Mouse (Mus musculus) heart, postnatal 36 days (tissue): Measurements from ENCODE around the gene Col18a1. TPM values are rescaled to one million over a fixed set of nuclear protein-coding genes. Genes with fewer than 3 reads are reported as not detected.

Source experiments
- DNase-seq, 2 experiments: peaks; one replicate each; pipeline ENCODE4 v3.0.0; 2021 to 2022
- intact Hi-C: fragments of 180-260 bp; cut with DNase I; formaldehyde crosslinking; loops from one replicate; pipeline ENCODE4 v1.15.1; 2025
- total RNA-seq, 2 experiments: library from RNA; stranded (reverse); gene quantifications; 2 replicates each; pipeline ENCODE4 v1.2.3; 2021

The Col18a1 gene
- total RNA-seq, 2 experiments from 2014 or later = 11.4 to 12.0 TPM

DNA sequence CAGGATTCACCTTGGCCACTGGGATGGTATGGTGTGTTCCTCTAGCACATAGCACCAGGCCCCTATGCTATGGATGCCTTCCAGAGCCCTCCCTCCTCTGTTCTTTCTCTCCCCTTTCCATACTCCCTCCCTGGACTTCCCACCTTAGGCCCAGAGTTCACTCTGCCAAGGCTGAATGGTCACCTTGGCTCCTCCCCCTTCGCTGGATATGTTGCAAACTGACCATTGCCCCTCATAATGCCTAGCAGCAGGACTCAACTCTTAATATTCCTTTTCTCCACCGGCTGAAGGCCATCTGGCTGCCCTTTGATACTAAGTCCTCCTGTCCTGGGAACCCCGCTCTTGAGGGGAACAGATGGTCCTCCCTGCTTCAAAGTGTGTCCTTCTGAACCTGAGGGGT is 139.4 kb downstream of the Col18a1 start:
- intact Hi-C loops = no loop called here
- DNase-seq = no peak

DNA sequence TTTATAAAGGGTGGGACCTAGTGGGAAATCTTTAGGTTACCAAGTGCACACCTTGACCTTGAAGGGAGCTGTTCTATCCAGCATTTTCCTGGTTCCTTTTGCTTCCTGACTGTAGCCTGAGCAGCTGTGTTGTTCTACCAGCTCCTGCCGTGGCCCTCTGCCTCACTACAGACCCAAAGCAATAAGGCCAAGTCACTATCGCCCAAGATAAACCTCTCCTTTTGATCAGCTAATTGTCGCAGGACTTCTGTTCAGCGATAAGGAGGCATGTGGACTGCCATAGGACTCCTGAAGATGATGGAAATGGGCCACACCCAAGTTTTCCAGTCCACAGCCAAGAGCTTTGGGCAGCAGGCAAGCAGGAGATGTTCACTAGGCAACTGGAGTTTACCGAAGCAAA is 142.1 kb downstream of the Col18a1 start:
- DNase-seq = no peak
- intact Hi-C loops = loop anchor here (5.0 kb wide), 1 partner anchor 232 kb away; no protein-coding TSS in a partner anchor

DNA sequence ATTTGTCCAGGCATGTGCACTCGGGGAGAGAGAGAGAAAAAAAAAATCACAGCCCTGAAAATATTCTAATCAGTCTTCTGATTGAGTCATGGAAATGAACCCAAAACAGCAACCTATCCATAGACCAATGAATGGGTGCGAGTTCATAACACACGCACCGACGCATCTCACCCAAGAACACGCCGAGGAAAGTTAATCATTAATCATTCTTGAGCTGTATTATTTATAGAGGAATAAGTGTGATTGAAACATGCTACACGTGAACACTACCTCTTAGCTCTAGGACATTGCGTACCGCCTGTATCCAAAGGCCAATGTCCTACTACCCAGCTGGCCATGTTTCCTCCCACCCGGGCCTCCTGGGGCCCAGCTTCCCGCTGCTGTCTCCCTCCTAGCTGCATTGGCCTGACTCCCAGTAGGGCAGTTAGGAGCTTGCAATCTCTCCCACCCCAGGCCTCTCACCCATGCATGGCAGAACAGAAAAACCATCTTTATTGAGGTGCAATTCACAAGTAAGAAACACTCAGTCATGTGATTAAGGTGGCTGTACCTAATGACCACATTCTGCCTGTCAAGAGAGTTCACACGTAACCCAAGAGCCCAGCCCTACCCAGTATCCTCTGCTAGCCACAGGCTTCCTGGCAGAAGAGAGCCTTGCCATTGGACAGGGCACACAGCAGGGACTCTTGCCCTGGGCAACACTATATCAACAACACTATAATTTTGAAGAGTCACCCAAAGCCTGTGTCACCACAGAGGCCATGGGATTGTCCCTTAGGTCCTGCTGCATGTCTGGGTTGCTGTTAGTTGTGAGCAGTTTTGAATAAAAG is 143.8 kb downstream of the Col18a1 start:
- intact Hi-C loops = loop anchor here (5.0 kb wide), 1 partner anchor 230 kb away; no protein-coding TSS in a partner anchor
- no peak for DNase-seq

DNA sequence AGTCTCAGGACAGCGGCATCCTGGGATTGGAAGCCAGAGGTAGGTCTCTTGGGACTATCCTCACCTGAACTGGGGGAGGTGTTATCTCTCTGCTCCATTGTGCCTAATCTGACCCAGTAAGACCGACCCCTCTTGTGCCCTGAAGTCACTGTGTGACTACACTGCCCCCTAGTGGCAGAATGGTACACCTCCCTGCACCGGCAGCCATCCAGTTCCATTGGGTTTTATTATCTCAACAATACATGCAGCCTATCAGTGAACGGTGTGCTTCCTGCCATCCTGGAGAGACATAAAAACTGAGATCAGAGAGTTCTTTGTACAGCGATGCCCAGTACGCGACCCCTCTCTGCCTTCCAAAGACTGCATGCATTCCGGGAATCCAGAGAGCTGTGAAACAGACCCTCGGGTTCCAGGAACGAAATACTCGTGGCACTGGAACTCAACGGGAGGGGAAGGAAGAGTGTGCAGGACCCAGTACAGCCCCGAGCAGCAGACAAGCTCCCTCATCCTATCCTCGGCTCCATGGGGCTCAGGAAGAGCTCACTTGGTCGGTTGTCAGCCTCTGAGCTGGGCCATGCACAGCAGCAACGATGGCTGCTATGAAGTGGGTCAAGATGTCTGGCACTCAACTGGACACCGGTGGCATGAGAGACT is 144.8 kb downstream of the Col18a1 start:
- DNase-seq = peak; percentile 72 to 76
- intact Hi-C loops = loop anchor here (1.0 to 5.0 kb wide), 2 partner anchors 186 to 229 kb away; no protein-coding TSS in a partner anchor

DNA sequence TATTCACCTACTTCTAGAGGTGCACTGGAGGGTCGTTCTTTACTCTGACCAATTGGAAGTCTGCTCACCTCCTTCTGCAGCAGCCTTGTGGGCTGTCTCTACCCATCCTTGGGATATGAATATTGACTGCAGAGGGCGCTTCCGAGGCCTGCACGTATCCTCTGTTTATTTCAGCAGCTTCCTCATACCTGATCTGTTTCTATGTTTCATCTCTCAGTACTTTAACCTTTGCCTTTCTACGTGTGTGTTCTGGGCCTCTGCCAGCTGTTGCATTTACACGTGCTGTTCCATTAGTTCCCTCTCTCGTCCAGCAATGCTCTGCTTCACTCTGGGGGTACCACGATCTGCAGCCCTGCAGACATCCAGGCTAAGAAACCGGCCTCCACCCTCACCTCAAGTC is 148.7 kb downstream of the Col18a1 start:
- no peak for DNase-seq
- intact Hi-C loops = no loop called here

DNA sequence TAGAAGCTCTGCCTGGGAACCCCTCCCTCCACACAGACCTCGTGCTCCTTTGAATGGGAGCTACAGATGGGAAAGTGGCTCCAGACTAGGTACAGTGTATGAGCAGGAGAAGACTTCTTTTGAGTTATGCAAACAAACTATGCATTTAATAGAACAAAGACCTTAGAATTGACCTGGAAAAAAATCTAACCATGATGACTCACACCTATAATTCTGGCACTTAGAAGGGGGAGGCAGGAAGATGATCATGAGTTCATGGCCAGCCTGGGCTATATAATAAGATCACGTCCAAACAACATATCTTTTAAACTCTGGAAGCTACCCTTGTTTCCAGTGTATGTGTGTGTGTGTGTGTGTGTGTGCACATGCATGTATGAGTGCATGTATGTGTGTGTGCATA is 149.3 kb downstream of the Col18a1 start:
- intact Hi-C loops = no loop called here
- no peak for DNase-seq

DNA sequence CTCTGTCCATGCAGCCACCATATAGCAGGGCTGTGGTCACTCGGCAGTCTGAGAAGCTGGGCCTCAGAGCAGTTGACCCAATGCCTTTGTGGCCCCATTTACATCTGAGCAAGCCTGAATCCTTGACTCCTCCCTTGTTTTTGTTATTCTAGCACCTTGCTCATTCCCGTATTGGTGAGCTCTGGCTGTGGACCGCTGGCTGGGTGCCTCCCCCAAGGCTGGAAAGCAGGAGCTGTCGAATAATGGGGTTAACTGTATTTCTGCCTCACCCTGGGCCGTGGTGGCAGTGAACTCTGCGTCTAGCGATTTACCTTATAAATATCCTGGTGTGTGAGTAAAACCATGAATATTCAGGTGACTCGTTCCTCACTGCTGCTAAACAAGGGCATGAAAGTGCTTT is 149.8 kb downstream of the Col18a1 start:
- intact Hi-C loops = no loop called here
- DNase-seq = no peak

DNA sequence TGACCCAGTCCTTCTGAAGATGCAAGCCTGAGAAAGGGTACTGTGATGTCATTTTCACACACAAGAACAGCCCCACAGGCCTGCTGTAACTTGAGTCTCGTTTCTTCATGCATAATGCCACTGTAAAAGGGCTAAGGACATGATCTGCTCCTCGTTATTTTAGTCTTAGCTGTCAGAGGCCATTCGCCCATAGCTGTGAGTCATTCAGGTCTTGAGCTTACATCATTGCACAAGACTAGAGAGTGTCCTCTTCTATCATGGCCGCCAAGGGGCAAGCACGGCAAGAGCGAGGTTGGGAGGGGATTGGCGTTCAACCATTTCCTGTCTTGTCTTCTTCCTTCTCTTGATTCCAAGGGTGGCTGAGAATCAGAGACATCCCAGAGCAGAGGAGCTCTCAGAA is 150.3 kb downstream of the Col18a1 start:
- intact Hi-C loops = no loop called here

DNA sequence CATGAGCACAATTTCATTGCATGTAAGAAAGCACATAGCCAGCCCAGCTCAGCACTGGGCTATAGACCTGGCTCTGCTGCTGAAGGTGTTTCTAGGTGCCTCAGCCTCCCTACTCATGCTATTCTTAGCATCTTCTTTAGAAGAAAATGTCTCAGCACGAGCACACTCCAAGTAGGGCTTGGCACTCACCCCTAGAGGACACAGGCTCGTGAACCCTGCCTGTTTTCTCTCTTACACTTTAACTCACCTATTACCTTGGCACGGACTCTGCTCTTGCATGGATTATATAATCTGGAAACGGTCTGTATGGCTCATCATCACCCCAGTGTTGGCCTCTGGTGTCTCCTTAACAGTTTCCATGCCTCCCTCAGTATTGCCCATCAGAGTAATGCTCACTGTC is 154.7 kb downstream of the Col18a1 start:
- intact Hi-C loops = no loop called here
- no peak for DNase-seq

More for the DNA sequence above, 150.3 kb downstream of the Col18a1 start:
- no peak for DNase-seq

DNA sequence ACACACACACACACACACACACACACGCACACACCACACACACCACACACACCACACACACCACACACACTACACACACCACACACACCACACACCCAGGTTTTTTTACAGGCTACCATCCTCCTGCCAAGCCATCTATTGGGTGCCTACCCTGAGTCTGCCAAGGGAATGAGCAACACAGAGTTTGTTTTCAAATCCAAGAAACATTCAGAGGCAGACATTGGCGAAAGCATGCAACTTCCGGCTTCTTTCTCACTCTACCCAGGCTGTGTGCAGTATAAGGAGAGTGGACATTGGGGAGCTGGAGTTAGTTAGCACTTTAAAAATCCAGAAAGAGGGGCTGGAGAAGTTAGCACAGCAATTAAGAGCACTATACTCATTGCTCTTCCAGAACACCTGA is 157.7 kb downstream of the Col18a1 start:
- no peak for DNase-seq
- intact Hi-C loops = no loop called here

DNA sequence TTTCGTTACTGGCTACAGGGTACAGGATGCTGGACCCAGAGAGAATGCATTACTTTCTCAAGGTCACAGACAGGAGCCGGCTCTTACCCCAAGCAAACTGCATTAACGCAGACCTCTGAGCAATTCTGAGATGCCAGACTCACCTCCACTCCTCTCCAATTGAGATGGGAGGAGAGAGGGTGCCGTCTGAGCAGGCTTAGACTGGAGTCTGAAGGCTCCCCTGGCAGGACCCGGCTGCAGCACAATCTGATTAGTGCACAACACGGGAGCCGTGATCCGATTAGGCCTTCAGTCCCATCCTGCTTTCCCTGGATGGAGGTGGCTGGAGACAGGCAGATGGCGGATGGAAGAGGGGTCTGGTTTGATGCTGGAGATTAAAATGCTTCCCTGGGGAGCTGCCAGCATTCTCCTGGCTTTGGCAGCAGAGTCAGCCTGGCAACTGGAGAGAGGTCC is 158.2 kb downstream of the Col18a1 start:
- intact Hi-C loops = no loop called here
- DNase-seq = no peak

DNA sequence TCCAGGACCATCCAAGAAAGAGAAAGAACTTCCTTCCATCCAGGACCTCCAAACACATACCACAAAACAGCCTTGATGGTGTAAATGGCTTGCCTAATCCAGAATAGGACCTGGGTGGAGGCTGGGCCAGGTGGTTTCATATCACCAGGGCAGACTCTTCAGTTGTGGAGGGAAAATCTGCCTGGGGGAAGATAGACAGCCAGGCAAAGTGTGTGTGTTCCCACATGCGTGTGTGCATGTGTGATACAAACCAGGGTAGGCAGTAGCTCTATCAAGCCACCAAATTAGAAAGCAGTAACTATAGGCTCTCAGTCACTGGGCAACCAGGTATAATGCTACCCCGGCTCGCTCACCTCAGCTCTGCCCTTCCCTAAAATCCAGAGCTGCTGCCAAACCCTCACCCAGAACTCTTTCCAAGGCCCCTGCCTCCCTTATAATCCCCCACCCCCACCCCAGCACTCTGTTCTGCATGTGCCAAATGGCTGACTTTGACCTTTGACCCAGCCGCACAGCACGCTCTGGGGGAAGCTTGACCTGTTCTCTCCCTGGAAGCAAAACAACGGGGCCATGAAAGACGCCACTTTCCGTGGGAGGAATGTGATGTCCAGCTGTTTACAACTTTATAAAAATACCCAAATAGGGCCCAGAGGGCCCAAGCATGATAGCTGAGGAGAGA is 158.8 kb downstream of the Col18a1 start:
- no peak for DNase-seq
- intact Hi-C loops = no loop called here

DNA sequence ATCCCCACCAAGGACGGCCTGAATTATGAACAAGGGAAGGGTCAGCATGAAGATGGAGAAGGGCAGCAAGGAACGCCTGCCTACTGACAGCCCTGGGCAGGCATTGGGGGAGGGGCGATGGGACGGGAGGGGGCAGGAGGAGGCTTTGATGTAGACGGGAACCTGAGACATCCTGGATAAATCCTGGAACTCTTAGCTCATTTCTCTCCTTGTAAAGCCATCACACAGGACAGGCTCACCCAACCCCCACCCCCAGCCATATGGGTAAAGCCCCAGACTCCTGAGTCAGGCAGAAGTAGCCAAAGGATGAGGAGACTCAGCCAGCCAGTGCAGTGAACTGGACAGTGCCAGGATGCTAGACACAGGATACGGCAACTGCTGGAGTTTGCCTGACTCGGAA is 161.4 kb downstream of the Col18a1 start:
- intact Hi-C loops = no loop called here

More for the DNA sequence above, 161.4 kb downstream of the Col18a1 start:
- no peak for DNase-seq

Other genes starting within 250 kb of the Col18a1 start
- 1 to 10 TPM; 2.4 to 4.9 TPM for gene Pcbp3, start 204.7 kb downstream of the Col18a1 start, total RNA-seq
- 1 to 10 TPM; 4.1 to 8.8 TPM for gene Slc19a1, start 134.3 kb downstream of the Col18a1 start, total RNA-seq
- 10 to 100 TPM; 39.2 to 40.7 TPM for gene Pofut2, start 92.7 kb upstream of the Col18a1 start, total RNA-seq